Mouse (Mus musculus) right cerebral cortex, adult 2 months (tissue): Measurements from ENCODE around the gene Pkp4.

Experiments used
- DNase-seq, 2 experiments: peaks; one replicate each; pipeline ENCODE4 v3.0.0; 2021 to 2022; ENCODE audit warnings: low spot score in 2 of 2

Pkp4 gene

DNA sequence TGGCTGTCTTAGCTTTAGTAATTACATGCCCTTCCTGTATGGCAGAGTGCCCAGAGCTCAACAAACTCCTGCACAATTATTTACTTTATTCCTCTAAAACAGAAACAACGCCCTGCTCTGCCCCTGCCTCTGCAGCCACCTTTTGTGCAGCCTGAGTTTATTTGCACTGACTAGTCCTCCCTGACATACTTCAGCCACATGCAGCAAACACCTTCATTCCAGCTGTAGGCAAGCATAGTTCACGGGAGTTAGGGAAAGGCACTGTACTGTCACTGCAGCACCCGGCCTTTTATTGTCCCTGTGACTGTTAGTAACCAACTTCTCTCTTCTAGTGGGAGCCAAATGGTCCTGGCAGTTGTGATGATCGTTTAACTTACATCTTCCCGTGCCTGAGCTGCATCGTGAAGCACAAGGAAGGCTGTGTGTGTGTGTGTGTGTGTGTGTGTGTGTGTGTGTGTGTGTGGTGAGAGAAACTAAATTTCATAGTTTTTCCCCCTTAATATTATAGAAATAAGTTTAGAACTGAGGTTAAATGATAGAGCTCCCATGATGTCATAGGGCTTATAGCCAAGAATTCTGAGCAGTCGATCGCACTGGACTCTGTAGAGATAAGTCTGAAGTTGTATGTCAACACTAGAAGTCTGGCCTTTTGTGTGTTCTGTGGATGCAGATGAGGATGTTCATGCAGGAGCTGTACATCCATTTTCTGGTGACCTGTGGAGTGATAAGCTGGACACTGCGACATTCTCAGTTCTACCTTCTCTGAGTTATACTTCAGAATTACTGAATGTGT, 59.5 kb downstream of the Pkp4 start:
- no peak for DNase-seq

DNA sequence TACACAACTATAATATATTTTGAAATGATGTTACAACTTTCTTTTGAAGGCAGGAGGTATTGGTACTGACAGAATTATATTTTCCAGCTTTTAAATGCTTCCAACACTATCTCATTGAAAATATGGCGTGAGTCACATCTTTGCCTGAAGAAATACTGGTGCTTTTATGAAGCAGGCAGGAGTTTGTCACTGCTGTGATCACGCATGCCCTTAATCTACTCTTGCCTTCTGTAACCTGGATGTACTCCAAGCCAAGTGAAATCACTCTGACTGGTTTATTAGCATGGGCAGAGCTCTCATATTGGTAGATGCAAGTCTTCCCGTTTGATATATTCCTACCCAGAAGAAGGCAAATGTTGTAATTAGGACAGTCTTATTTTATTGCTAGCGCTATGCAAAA, 65.7 kb downstream of the Pkp4 start:
- DNase-seq: no peak

DNA sequence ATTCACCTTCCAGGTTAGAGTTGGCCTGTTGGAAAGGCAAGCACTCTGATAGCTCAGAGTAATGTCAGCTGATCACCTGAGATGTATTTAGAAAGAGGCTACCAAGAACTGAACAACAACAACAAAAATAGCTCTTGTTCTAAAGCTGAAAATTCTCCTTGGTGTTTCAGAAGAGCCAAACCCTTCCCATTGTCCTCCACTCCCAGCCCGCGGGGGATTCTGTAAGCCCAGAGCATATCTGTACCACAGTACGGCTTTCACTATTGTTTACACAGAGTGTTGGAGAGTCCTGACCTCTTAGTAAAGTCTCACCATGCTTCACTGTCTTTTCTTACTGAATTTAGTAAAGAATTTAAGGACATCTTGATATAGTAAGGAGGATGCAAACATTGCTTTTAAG, 66.4 kb downstream of the Pkp4 start:
- no peak for DNase-seq

DNA sequence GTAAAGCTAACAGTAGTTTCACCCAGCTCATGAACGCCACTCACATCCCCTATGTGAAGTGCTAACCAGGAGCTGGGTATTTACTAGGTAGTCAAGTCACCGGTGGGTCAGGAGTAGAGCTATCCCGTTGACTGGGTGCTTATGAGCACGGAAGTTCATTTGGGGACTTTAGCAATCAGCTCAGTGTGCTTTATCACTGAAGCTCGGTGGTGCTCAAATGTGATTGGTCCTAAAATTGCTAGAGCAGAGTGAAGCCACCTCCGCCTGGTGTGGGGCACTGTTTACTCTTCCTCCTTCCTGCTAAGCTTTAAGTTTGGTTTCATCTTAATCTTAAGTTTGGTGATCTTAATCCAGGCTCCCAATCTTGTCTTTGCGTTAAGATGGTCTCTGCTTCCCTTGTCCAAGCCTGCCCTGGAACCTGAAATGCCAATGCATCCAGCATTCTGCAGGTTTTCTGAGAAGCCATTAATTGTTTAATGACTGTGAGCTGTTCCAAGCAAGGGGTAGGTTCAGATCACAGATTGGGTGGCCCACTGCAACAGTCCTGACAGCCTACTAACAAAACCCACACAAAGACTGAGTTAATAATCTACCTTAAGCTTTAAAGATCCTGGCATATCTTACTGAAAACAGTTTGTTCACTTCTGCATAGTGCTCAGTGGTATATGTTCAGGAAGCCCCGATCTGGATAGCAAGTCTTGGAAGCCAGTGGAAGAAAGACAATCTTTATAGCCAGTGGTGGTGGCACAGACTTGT, 67.0 kb downstream of the Pkp4 start:
- DNase-seq: no peak

DNA sequence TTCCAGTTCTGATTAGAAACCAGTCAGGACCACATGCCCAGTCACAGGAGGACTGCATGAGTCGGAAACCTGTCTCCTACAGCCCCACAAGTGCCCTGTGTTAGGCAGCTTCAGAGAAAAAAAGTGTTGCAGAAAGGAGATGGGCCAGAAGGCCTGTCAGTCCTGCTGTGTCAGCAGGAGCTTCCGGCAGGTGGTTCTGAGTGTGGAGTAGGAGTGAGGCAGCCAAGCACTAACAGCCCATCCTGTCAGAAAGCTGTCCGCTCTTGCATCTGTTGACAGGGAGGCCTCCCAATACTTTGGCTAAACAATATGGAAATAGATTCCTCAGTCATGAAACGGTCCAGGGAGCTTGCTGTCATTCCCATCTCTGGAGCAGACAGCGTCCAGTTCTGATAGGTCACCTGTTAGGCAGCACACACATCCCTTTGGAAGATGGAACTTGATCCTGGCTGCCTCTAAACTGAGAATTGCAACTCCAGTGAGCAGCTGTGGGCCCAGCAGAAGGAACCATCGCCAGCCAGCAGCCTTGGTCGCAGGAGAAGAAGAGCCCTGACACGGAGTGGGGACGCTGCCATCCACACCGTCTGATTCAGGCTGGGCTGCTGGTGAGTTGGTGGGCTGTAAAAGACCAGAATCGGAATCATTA, 68.7 kb downstream of the Pkp4 start:
- no peak for DNase-seq

DNA sequence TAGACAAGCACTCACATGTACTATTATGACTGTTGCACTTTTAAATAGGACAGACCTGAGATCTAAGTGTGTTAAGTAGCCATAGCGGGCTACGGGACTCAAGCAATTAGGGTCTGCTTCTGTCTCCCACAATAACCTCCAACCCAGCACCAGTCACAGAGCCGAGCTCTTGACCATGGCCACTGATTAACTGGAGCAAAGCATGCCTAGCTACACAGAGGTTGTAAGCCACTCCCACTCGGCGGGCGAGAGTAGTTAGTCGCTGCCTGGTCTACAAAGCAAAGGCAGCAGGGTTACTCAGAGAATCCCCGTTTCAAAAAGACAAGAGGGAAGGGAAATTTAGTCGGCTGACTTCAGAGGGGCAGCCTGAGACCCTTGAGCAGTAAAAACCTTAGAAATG, 70.0 kb downstream of the Pkp4 start:
- no peak for DNase-seq

DNA sequence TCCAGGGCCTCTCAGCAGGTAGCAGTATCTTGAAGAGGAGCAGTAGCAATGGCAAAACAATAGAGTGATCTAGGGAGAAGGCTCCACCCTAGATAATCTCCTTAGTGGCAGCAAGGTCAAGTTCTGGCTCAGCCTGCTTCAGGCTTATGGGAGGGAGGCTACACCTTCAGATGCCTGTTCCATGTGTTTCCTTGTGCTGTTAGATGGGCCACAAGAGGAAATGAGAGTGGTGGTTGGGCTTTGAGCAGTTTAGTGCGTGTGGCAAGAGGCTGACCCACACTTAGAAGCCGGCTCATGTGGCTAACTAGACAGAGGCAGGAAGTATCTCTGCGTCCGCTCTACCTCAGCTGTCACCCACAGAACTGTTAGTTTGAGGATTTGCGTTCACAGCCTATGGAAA, 70.9 kb downstream of the Pkp4 start:
- no peak for DNase-seq

DNA sequence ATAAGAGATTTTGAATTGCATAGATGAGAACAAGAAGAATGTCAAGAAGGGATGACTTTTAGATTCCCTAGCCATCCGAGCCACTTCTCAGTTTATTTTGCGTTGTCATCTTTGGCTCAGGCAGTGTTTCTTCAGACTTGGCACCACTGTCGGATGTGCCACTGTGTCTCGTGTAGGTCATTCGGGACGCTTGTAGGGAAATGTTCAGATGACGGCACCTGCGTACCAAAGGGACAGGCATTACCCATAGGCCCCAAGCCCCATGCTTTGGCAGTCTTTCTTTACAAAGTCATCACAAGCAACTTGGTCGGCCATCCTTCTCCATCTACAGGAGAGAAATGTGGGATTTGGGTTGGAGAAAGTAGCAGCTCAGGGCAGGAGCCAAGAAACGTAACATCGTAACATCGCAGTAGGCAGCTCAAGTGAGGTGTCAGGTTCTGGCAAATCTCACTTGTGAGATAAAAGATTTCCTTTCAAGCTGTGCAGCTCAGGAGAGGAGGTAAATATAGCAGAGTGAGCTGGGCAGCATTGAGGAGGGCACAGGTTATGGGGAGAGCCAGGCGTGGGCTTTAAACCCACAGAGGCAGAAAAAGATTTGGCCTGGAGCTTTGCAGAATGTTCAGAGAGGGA, 72.8 kb downstream of the Pkp4 start:
- no peak for DNase-seq

DNA sequence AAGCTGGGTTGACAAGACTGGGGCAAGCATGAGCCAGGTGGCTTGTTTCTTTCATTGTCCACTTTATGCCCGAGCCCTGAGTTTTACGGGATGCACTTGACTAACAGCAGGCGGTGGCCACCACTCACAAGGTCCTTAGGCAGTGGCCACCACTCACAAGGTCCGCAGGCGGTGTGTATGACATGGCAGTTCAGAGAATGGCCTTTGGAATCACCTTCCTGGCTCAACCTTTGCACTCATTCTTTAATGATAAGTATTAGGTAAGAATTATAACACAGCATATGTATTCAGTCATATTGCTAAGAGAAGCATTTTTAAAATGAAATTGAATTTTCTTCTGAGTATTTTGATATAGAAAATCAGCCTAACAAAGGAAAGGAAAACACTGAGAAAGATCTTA, 73.3 kb downstream of the Pkp4 start:
- no peak for DNase-seq

DNA sequence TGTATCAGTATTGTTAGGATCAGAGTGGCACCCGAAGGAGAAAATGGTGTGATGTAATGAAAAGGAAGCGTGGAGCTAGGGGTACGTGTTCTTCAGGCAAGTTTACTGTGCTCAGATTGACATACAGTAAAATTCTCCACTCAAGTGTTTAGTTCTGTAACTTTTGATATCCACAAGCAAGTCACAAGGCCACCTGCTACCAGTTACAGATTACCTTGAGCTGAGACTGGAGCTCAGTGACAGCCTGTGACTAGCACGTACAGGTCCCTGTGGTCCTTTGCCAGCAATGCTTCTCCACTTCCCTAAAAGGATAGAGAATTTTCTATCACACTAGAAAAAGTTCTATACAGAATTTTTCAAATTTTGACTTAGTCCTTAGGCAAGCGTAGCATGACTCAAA, 73.9 kb downstream of the Pkp4 start:
- no peak for DNase-seq

DNA sequence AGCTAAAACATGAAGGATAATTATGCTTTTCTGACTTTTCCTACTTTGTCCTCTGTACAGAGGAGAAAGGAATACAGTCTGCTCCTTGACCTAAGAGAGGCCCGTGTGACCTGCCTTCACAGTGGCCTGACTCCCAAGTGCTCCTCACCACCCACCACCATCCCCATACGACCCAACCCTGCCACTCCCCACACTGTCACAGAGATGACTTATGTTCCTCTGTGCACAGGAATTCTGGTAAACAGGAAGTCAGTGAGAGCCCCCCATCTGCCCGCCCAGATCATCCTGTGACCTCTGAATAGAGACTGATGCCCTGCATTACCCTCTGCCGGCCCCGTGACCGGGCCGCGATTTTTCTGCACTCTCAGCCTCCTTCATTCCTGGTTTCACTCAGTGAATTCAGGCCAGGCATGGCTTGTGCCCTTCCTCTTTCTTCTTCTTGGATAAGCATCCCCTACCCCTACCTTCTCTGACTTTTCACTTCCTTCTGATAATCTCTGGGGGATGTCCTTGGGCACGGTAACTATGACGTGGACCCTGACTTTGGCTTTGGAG, 79.3 kb downstream of the Pkp4 start:
- no peak for DNase-seq

DNA sequence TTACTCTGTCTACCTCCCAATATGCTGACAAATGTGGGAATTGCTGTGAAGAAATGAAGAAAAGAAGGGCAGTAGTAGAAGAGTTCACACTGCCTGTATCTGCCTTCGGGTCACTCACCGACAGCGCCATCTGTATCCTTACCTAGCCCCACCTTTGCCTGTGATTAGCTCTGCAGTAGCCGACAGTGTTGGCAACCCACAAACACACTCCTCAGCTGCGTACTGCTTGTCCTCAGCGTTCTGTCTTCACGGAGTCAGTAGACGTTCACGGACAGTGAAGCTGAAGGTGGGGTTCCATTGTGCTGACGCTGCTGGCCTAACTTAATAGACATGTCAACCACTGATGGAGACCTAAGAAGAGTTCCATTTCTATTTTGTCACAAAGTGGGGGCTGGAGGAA, 81.5 kb downstream of the Pkp4 start:
- no peak for DNase-seq

DNA sequence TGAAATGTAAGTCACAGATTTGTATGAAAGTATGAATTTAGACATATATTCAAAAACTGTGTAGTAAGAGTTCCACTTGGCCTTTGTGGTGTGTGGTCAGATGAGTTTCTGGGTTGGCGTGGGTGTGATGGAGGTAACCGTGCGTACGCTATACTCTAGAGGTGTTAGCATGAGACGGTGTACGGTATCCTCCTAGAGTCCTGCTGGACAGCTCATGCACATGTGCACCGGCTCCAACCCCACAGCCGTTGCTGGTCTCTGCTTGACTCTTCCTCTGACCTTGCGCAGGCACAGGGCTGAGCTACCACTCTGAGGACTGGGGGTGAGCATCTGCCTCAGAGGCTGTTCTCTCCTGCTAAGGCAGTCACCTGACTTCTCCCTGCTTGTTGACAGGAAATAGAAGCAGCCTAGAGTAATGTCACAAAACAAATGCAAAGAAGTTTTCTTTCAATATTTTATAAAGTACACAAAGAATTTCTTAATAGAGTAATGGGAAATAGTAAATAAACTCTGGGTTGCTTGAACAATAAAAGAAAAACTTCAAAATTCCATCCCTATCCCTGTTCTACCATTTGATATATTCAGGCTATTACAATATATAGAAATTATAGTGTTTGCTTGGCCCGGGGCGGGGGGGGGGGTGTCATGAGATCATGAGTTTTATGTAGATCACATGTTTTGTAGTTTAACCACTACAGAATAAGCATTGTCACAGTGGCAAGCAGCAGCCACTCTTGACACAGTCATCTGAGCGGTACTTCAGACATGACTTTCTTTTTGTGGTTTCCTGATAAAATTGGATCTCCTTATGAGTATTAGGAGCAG, 83.8 kb downstream of the Pkp4 start:
- no peak for DNase-seq

DNA sequence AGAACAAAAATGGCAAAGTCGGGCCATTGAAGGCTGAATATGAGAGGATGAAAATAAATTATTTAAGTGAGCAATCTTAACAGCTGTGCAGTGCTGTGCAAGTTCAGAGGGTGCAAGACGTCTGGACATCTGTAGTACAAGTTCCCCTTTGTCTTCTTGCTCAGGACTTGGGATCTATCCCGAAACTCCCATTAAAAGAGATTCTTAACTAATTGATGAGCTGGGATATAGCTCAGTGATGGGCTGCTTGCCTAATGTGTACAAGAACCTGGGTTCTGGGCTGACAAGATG, 84.4 kb downstream of the Pkp4 start:
- DNase-seq: no peak

DNA sequence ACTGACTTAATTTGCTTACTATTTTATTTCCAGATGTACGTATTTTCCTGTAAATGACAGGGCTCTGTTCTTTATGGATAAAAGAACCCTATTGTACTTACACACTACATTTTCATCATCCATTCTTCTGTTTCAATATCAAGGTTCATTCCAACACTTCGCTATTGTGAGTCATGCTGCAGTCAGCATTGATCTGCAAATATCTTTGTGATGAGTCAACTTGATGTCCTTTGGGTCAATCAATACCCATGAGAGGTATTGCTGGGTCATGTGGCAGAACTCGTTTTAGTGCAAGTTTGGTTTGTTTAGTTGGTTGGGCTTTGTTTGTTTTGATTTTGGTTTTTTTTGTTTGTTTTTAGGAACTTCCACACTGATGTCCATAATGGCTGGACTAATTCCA, 88.2 kb downstream of the Pkp4 start:
- no peak for DNase-seq

DNA sequence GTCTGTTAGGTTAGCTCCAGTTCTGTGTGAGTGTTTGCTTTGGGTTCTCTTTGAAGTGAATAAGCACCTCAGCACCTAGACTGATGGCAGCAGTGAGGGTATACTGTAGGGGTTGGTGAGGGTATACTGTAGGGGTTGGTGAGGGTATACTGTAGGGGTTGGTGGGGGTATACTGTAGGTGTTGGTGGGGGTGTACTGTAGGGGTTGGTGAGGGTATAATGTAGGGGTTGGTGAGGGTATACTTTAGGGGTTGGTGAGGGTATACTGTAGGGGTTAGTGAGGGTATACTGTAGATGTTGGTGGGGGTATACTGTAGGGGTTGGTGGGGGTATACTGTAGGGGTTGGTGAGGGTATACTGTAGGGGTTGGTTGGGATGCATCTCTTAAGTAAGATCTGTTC, 92.2 kb downstream of the Pkp4 start:
- no peak for DNase-seq

DNA sequence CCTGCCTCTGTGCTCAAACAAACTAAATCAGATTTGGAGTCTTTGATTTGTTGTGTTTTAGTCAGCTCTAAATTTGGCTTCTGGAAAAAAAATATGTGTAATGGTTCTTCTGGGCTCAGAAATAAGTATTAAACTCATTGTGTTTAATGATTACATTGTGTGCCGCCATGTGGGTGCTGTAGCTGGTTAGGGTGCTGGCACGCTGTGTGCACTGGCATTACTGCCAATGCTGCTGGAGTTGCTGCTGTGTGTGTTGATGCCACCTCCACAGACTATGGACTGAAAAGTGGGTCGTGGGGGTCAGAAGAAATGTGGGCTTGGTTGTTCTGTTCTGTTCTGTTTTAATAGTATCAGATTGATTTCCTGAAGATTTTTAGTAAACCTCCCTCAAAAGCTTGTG, 92.8 kb downstream of the Pkp4 start:
- no peak for DNase-seq

DNA sequence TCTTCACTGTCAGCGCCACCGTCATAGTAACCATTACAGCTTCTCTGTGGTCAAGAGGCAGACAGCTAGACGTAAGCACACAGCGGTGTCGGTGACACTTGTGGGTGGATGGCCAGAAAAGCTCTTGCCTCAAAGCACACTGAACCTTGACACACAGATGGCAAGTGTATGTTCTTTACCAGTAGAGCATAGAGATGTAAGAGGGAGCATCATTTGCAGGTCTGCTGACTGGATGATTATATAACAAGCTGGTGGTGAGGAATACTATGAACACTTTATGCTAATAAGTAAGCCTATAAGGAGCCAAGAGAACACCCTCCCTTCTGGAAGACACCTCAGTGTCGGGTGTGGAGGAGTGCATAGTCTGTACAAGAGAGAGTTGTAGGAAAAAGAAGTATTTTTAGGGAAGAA, 98.2 kb downstream of the Pkp4 start:
- DNase-seq: peak; percentile 53 to 55

DNA sequence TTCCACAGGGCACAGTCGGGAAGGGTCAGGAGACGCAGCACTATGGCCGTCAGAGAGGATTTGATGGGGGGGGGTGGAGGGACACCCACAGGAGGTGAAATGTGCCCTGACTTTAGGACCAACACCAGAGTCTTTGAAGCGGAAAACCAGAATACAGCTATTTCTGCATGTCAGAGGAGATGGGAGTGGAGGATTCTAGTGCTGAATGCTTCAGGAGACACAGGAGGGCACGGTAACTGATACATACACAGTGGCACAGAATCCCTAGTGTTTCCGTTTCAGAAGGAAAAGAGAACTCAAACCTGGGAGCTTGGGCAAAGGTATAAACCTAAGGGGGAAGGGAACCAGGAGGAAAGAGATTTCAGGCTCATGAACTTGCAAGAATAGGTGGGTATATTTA, 98.7 kb downstream of the Pkp4 start:
- no peak for DNase-seq

DNA sequence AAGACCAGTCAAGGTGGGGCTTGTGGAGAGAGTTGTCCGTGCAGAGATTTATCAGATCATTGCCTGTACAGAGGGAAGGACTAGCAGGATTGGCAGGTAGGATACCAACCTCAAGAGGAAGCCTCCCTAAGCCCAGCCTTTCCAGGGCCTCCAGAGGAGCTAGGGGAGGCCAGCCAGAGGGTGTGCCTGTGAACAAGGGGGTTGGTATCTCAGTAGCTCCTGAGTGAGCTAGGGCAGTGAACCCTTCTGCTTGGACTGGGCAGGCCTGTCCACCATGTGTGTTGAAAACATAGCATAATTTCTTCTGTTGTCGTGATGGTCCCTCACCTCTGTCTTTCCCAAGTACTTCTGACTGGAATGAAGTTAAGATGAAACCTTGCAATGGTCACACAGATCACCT, 100.6 kb downstream of the Pkp4 start:
- DNase-seq: no peak

DNA sequence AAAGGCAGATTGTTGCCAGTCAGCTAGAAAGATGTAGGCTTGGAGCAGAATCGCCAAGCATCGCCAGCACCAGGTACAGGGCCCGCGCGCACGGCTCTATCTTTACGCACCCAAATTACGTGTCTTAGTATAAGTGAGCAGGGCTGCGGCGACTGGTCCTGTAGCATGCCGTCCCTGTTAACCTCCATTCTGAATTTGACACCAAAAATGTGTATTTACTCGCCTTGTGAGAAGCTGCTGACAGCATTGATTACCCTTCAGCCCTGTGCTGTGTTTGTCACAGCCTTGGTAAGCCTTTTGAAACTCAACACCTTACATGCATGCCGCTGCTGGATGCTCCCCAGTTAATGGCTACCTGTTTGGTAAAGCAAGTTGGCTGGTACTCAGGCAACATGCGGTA, 105.8 kb downstream of the Pkp4 start:
- DNase-seq: no peak

DNA sequence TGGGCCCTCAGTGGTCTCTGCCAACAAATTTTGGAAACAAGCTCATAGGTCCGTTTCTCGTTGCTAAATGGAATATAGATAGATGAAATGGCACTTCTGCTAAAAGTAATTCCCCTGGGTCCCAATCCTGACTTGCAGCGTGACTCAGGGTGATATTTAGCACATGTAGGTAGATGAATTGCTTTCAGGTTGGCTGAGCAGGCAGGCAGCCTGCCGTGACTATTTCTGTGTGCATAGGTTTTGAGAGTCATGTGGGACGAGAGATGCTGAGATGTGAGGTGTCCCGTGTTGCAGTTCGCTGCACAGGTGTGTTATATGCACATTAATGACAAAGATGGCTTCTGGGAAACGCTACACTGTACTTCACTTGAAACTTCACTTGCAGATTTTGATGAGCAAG, 111.2 kb downstream of the Pkp4 start:
- DNase-seq: no peak
